Mouse (Mus musculus) midbrain, postnatal 0 days (tissue): ENCODE measurements at regions not wholly inside any gene's neighbourhood (a gene's known extent, or its start where the extent isn't known, plus 50 kb on each side); places are given as distances from the start of the nearest gene placed in this dataset.

Experiments
- ATAC-seq: fragments of 200-750 bp; cut with Nextera tagmentation; 2 replicates; pipeline ENCODE4 v1.8.0; 2017; ENCODE audit warnings: moderate number of reproducible peaks, mild to moderate bottlenecking, moderate TSS enrichment, moderate library complexity; ENCODE audit not compliant: low FRiP score
- DNase-seq: peaks from one replicate; pipeline ENCODE4 v3.0.0-alpha.2; 2015; ENCODE audit warnings: low spot score
- H3K27ac ChIP-seq: fragments of 300-500 bp; sonication (generic); 2 replicates; pipeline ENCODE4 v1.5.1; 2014; ENCODE audit warnings: low read depth, mild to moderate bottlenecking, low read length, mixed read lengths
- H3K27me3 ChIP-seq: fragments of 300-500 bp; sonication (generic); 2 replicates; pipeline ENCODE4 v1.6.1; 2014; ENCODE audit warnings: low read length, control low read depth, mixed read lengths; ENCODE audit not compliant: insufficient read depth
- H3K36me3 ChIP-seq: fragments of 300-500 bp; sonication (generic); 2 replicates; pipeline ENCODE4 v1.6.1; 2014; ENCODE audit warnings: low read length, control low read depth, mixed read lengths; ENCODE audit not compliant: insufficient read depth
- H3K4me1 ChIP-seq: fragments of 300-500 bp; sonication (generic); 2 replicates; pipeline ENCODE4 v1.6.1; 2014; ENCODE audit warnings: mild to moderate bottlenecking, control low read depth, antibody characterized with exemption, low read length, mixed read lengths; ENCODE audit not compliant: insufficient read depth
- H3K4me2 ChIP-seq: fragments of 300-500 bp; sonication (generic); 2 replicates; pipeline ENCODE4 v1.6.1; 2014; ENCODE audit warnings: low read depth, mild to moderate bottlenecking, low read length, mixed read lengths; ENCODE audit not compliant: poor library complexity, severe bottlenecking
- H3K4me3 ChIP-seq: fragments of 300-500 bp; sonication (generic); 2 replicates; pipeline ENCODE4 v1.5.1; 2014; ENCODE audit warnings: low read depth, mild to moderate bottlenecking, low read length, moderate library complexity
- H3K9ac ChIP-seq: fragments of 300-500 bp; sonication (generic); replicated peaks from 2 replicates; pipeline ENCODE4 v1.6.1; 2014; ENCODE audit warnings: mild to moderate bottlenecking, low read length, moderate library complexity, mixed read lengths; ENCODE audit not compliant: poor library complexity, severe bottlenecking
- H3K9me3 ChIP-seq: fragments of 300-500 bp; sonication (generic); 2 replicates; pipeline ENCODE4 v1.6.1; 2016; ENCODE audit warnings: low read length, control low read depth
- CTCF ChIP-seq: IDR thresholded peaks from 2 replicates; pipeline ENCODE4 v1.5.1; 2016; ENCODE audit warnings: antibody characterized with exemption, mild to moderate bottlenecking
- WGBS: fragments of 180-500 bp; shearing (Covaris S2); extraction: QIAGEN DNeasy Blood & Tissue Kit; methylation state at CpG from one replicate; pipeline ENCODE4 v1.1.7; 2014; 5-methylcytosine and 5-hydroxymethylcytosine counted together

GRCm38 (mm10) chr12:71725140-71725539 is 105.7 kb upstream of the Daam1 start:
- H3K27me3 ChIP-seq = no peaks in the 10 kb centered on the region
- H3K9ac ChIP-seq = no peak overlapping the region
- no peaks in the 10 kb centered on the region for H3K4me1 ChIP-seq
- no peak for ATAC-seq
- no peak overlapping the region for H3K4me3 ChIP-seq
- DNase-seq = no peak
- H3K4me2 ChIP-seq = no peak overlapping the region
- no peaks in the 10 kb centered on the region for H3K9me3 ChIP-seq
- H3K36me3 ChIP-seq = no peaks in the 10 kb centered on the region
- TF ChIP-seq CTCF = no peak
- no peak overlapping the region for H3K27ac ChIP-seq
- 26% methylated on average over 5 of the region's 5 CpGs for WGBS

GRCm38 (mm10) chr12:71725713-71726336 is 105.1 kb upstream of the Daam1 start:
- no peak for TF ChIP-seq CTCF
- H3K27me3 ChIP-seq = no peaks in the 10 kb centered on the region
- no peaks in the 10 kb centered on the region for H3K9me3 ChIP-seq
- H3K4me1 ChIP-seq = no peaks in the 10 kb centered on the region
- H3K27ac ChIP-seq = no peak overlapping the region
- 26% methylated on average over 4 of the region's 4 CpGs for WGBS
- H3K4me3 ChIP-seq = no peak overlapping the region
- H3K4me2 ChIP-seq = no peak overlapping the region
- H3K36me3 ChIP-seq = no peaks in the 10 kb centered on the region
- peak; percentile 47 for DNase-seq
- no peak for ATAC-seq
- H3K9ac ChIP-seq = no peak overlapping the region

DNA sequence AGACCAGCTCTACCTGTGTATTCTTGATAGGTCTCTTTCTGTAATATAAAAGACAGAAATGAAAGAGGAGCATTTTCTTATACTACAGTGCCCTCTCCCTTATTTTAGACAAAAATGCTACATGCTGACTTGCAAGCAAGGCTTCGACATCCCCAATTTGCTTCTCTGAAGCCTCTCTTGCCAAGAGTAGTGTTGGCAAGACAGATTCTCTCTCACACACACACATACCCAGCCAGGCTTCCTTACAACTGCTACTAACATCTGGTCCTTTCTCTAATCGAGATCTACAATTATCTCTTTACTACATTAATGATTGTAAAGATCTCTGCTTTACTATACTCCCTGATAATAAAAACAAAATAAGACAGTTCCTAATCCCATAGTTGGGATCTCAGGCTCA is 87.5 kb upstream of the Daam1 start:
- Histone ChIP-seq H3K27ac (no peak overlapping the region), H3K4me1 (no peaks in the 10 kb centered on the region), H3K27me3 (no peaks in the 10 kb centered on the region), H3K9ac (no peak overlapping the region), H3K4me3 (no peak overlapping the region), H3K4me2 (no peak overlapping the region), H3K9me3 (no peaks in the 10 kb centered on the region), H3K36me3 (no peaks in the 10 kb centered on the region)
- ATAC-seq (no peak), DNase-seq (peak; percentile 13)
- TF ChIP-seq CTCF = peak; percentile 42
- 82% methylated on average over 2 of the region's 2 CpGs for WGBS

DNA sequence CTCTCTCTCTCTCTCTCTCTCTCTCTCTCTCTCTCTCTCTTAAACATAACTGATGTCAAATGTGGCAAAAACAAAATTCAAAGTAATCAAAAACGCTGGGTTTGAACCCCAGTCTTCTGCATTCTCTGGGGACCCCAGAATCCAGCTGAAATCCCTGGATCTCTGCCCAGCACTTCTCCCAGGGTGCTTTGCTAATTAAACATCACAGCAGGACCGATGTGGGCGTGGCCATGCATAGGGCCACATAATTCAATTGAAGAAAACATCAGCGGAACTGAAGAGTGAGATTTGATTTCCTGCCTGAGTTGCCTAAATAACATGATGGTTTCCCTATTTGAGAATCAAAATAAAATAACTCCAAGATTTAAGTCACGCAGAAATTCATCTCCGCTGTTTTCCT is 84.9 kb upstream of the Daam1 start:
- ATAC-seq = no peak
- no peak for TF ChIP-seq CTCF
- H3K4me2 ChIP-seq = no peak overlapping the region
- H3K27me3 ChIP-seq = no peaks in the 10 kb centered on the region
- no peaks in the 10 kb centered on the region for H3K9me3 ChIP-seq
- H3K27ac ChIP-seq = no peak overlapping the region
- no peak overlapping the region for H3K9ac ChIP-seq
- 61% methylated on average over 6 of the region's 6 CpGs for WGBS
- H3K4me1 ChIP-seq = no peaks in the 10 kb centered on the region
- peak; percentile 48 for DNase-seq
- no peak overlapping the region for H3K4me3 ChIP-seq
- no peaks in the 10 kb centered on the region for H3K36me3 ChIP-seq

- no peak for TF ChIP-seq CTCF
- H3K4me2 ChIP-seq = no peak overlapping the region
- H3K4me1 ChIP-seq = no peaks in the 10 kb centered on the region
- no peaks in the 10 kb centered on the region for H3K36me3 ChIP-seq
- no peaks in the 10 kb centered on the region for H3K27me3 ChIP-seq
- WGBS = 91% methylated on average over 10 of the region's 10 CpGs
- DNase-seq = no peak
- no peak overlapping the region for H3K9ac ChIP-seq
- no peak overlapping the region for H3K27ac ChIP-seq
- H3K9me3 ChIP-seq = no peaks in the 10 kb centered on the region
- H3K4me3 ChIP-seq = no peak overlapping the region
- ATAC-seq = no peak
Measured at GRCm38 (mm10) chr12:71747386-71747785, 83.5 kb upstream of the Daam1 start.

- Histone ChIP-seq H3K9me3 (no peaks in the 10 kb centered on the region), H3K27ac (peak overlapping the region; percentile 21; the same call in 1 of the 2 replicates), H3K36me3 (no peaks in the 10 kb centered on the region), H3K9ac (no peak overlapping the region), H3K4me3 (no peak overlapping the region), H3K4me1 (no peaks in the 10 kb centered on the region), H3K4me2 (0 out of 2 replicates have a peak overlapping the region, but pooled peaks have one; percentile 3), H3K27me3 (no peaks in the 10 kb centered on the region)
- no peak for ATAC-seq
- TF ChIP-seq CTCF = no peak
- peak; percentile 73 for DNase-seq
- WGBS = 57% methylated on average over 14 of the region's 14 CpGs
Measured at GRCm38 (mm10) chr12:71747831-71748368, 83.0 kb upstream of the Daam1 start.
